Mouse (Mus musculus): ENCODE data around the gene Irf6. TPM values are rescaled to one million over a fixed set of nuclear protein-coding genes. Genes with fewer than 3 reads are reported as not detected.
A peak's percentile ranks its signal among the peaks of the same experiment; 100 is the strongest.

Gene Irf6
- total and polyA plus RNA-seq, 3 experiments: 0.15 to 0.19 TPM; not detected in 1

GRCm38 (mm10) chr1:193197494-193198205, 44.7 kb downstream of the Irf6 start:
- Histone ChIP-seq H3K9me3 (replicated peaks; ENCODE audit: insufficient read depth, low read length) (no peaks in the 10 kb centered on the region), H3K4me1 (ENCODE audit: control insufficient read depth in 1 of 2, insufficient read depth in 2 of 2, low read length in 2 of 2) (peaks cover 0 to 30% of the 10 kb centered on the region in 2 experiments; a peak in 3 of 4 replicates), H3K4me3 (ENCODE audit: control insufficient read depth in 1 of 2, insufficient read depth in 1 of 2, low read depth in 2 of 2, low read length in 2 of 2) (no peak overlapping the region), H3K27me3 (ENCODE audit: control insufficient read depth in 1 of 2, insufficient read depth in 2 of 2, low read length in 2 of 2) (no peaks in the 10 kb centered on the region), H3K36me3 (ENCODE audit: control insufficient read depth in 1 of 2, insufficient read depth in 2 of 2, low read length in 2 of 2) (peaks cover 0 to 21% of the 10 kb centered on the region in 2 experiments; a peak in 2 of 4 replicates), H3K27ac (ENCODE audit: control insufficient read depth, low read depth, low read length) (no peak overlapping the region), H3K79me2 (ENCODE audit: control insufficient read depth, insufficient read depth, low read length, poor library complexity) (no peaks in the 10 kb centered on the region), H3K9ac (ENCODE audit: control insufficient read depth, low read depth, low read length, poor library complexity, severe bottlenecking) (no peak overlapping the region)
- TF ChIP-seq TAL1 (IDR thresholded peaks at IDR 0.05; ENCODE audit: low read length): peak; percentile 53
- TF ChIP-seq CHD1 (IDR thresholded peaks at IDR 0.05; ENCODE audit: low read depth, low read length): no peak
- TF ChIP-seq ZMIZ1 (IDR thresholded peaks at IDR 0.05; ENCODE audit: low read depth, low read length): no peak
- TF ChIP-seq MEF2A (IDR thresholded peaks at IDR 0.05; ENCODE audit: extremely low read depth, insufficient replicate concordance, low read depth, low read length, poor library complexity, severe bottlenecking): no peak
- peak; percentile 16; the same call in 1 of the 2 replicates for TF ChIP-seq TCF12 (IDR thresholded peaks at IDR 0.05; ENCODE audit: low read depth, low read length)
- peak in 1 of 2 experiments; percentile 61; a peak in 2 of 4 replicates for TF ChIP-seq EP300 (IDR thresholded peaks at IDR 0.05; ENCODE audit: low read depth in 1 of 2, low read length in 2 of 2)
- peak; percentile 20 for DNase-seq (ENCODE audit: low read depth, low spot score)

GRCm38 (mm10) chr1:193198312-193198711, 45.4 kb downstream of the Irf6 start:
- TF ChIP-seq MEF2A (IDR thresholded peaks at IDR 0.05; ENCODE audit: extremely low read depth, insufficient replicate concordance, low read depth, low read length, poor library complexity, severe bottlenecking) (peak; percentile 34; the same call in 1 of the 2 replicates), CTCF (IDR thresholded peaks at IDR 0.05 in 2 of 3, conservative IDR thresholded peaks at IDR 0.05 in 1 of 3; ENCODE audit: control insufficient read depth in 1 of 3, insufficient read depth in 1 of 3, low read depth in 2 of 3, low read length in 3 of 3, poor library complexity in 1 of 3, severe bottlenecking in 1 of 3) (peak in 1 of 3 experiments; percentile 4; a peak in 1 of 6 replicates), NELFE (IDR thresholded peaks at IDR 0.05; ENCODE audit: low read depth, low read length) (no peak), MXI1 (IDR thresholded peaks at IDR 0.05; ENCODE audit: low read depth, low read length) (no peak), MYB (IDR thresholded peaks at IDR 0.05; ENCODE audit: low read depth, low read length) (no peak)
- no peak overlapping the region for H3K27ac ChIP-seq (ENCODE audit: control insufficient read depth, low read depth, low read length)
- H3K36me3 ChIP-seq (ENCODE audit: control insufficient read depth in 1 of 2, insufficient read depth in 2 of 2, low read length in 2 of 2): peaks cover 0 to 21% of the 10 kb centered on the region in 2 experiments; a peak in 2 of 4 replicates
- peak; percentile 18 for DNase-seq (ENCODE audit: low read depth, low spot score)
- no peaks in the 10 kb centered on the region for H3K27me3 ChIP-seq (ENCODE audit: control insufficient read depth in 1 of 2, insufficient read depth in 2 of 2, low read length in 2 of 2)
- H3K4me1 ChIP-seq (ENCODE audit: control insufficient read depth in 1 of 2, insufficient read depth in 2 of 2, low read length in 2 of 2): peaks cover 0 to 30% of the 10 kb centered on the region in 2 experiments; a peak in 3 of 4 replicates
- no peaks in the 10 kb centered on the region for H3K79me2 ChIP-seq (ENCODE audit: control insufficient read depth, insufficient read depth, low read length, poor library complexity)
- no peak overlapping the region for H3K4me3 ChIP-seq (ENCODE audit: control insufficient read depth in 1 of 2, insufficient read depth in 1 of 2, low read depth in 2 of 2, low read length in 2 of 2)
- no peak overlapping the region for H3K9ac ChIP-seq (ENCODE audit: control insufficient read depth, low read depth, low read length, poor library complexity, severe bottlenecking)
- H3K9me3 ChIP-seq (replicated peaks; ENCODE audit: insufficient read depth, low read length): no peaks in the 10 kb centered on the region
